Mouse (Mus musculus): Measurements from ENCODE around the gene Ttc41.

- TF ChIP-seq CTCF (IDR thresholded peaks at IDR 0.05; ENCODE audit: borderline replicate concordance, insufficient read depth, low read depth, low read length), result no peak
- TF ChIP-seq POLR2A (IDR thresholded peaks at IDR 0.05; ENCODE audit: borderline replicate concordance, insufficient read depth, low read length), result no peak
Measured at GRCm38 (mm10) chr10:86777614-86778319, 72.2 kb downstream of the Ttc41 start.

All from cerebellum, adult 2 months (tissue).